Mouse (Mus musculus) layer of hippocampus, adult 2 months (tissue): ENCODE results near the gene Kdf1. TPM values are rescaled to one million over a fixed set of nuclear protein-coding genes. Genes with fewer than 3 reads are reported as not detected.
A peak's percentile ranks its signal among the peaks of the same experiment; 100 is the strongest.

Experiments
- DNase-seq, 2 experiments: peaks; one replicate each; pipeline ENCODE4 v3.0.0; 2022; ENCODE audit warnings: low spot score in 2 of 2
- H3K27ac ChIP-seq: fragments of 200-600 bp; 2 replicates; pipeline ENCODE4 v1.8.1; 2022
- H3K4me3 ChIP-seq: fragments of 200-600 bp; 2 replicates; pipeline ENCODE4 v1.8.1; 2022; ENCODE audit warnings: mild to moderate bottlenecking
- CTCF ChIP-seq: fragments of 200-600 bp; conservative IDR thresholded peaks from 2 replicates; pipeline ENCODE4 v1.8.1; 2022; ENCODE audit warnings: antibody characterized with exemption, mild to moderate bottlenecking, moderate library complexity
- total RNA-seq, 2 experiments: library from RNA; stranded (reverse); gene quantifications; 2 replicates each; pipeline ENCODE4 v1.2.3; 2021

Kdf1 gene
- total RNA-seq, 2 experiments from 2014 or later = 0.34 TPM; not detected in 1

DNA sequence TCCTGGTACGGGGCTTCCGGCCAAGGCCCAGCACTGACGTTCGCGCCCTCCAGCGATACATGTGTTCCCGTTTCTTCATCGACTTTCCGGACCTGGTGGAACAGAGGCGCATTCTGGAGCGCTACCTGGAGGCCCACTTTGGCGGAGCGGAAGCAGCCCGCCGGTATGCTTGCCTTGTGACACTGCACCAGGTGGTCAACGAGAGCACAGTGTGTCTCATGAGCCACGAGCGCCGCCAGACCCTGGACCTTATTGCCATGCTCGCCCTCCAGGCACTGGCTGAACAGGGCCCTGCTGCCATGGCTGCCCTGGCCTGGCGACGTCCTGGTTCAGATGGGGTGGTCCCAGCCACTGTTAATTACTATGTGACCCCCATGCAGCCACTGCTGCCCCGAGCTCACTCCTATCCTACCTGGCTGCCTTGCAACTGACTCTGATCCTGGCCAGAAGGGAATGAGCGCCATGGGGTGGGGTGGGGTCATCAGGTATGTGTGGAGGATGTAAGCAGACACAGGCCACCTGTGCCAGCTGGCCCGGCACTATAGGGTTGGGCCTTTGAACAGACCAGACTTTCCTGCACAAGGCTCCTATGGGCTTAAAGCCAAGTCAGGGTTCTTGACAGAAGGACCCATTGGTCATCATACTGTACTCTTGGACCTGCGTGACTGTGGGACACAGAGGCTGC, 31.9 kb upstream of the Kdf1 start:
- Histone ChIP-seq H3K27ac (no peak overlapping the region), H3K4me3 (no peak overlapping the region)
- no peak for TF ChIP-seq CTCF
- DNase-seq = no peak

DNA sequence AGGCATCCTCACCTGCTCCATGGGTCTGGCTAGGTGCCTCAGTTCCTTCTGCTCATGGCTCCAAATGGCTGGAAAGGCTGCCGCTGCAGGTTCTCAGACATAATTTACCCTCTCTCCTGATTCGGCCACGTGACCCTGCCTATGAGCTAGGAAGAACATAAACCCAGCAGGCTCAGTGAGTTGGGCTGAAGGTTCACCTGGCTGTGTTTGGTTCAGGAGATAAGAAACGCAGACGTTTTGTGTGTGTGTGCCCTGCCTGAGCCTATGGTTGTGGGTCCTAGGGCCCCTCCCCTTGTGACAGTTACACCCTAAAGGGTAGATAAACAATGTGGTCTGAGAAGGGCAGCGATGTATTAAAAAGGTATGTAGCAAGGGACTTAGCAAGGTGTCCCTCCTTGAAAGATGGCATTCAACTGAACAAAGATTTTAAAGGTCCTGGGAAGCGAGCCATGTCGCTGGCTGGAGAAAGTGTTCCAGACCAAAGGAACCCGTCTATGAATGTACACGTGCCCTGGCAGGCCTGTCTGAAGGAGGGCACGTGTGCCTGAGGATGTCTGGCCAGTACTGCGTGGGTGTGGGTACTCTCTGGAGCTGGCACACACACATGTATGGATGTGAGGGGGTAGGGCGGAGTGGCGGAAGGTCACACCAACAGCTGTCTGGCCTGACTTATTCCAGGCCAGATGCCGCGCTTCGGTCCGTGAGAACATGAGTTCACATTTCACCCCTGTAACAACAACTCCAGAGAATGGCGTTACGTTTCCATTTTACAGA, 30.0 kb upstream of the Kdf1 start:
- H3K4me3 ChIP-seq = no peak overlapping the region
- H3K27ac ChIP-seq = no peak overlapping the region

GRCm38 (mm10) chr4:133489489-133490245, 29.1 kb upstream of the Kdf1 start:
- DNase-seq = no peak
- H3K4me3 ChIP-seq = no peak overlapping the region
- TF ChIP-seq CTCF = no peak
- H3K27ac ChIP-seq = no peak overlapping the region

More for the DNA sequence above, 30.0 kb upstream of the Kdf1 start:
- no peak for DNase-seq
- TF ChIP-seq CTCF = no peak

- no peak overlapping the region for H3K27ac ChIP-seq
- no peak overlapping the region for H3K4me3 ChIP-seq
- no peak for DNase-seq
- TF ChIP-seq CTCF = no peak
These were observed 27.0 kb upstream of the Kdf1 start for GRCm38 (mm10) chr4:133491800-133492199.

GRCm38 (mm10) chr4:133493895-133494294, 24.9 kb upstream of the Kdf1 start:
- Histone ChIP-seq H3K4me3 (peak overlapping the region; percentile 54), H3K27ac (no peak overlapping the region)
- TF ChIP-seq CTCF = no peak
- no peak for DNase-seq

- DNase-seq = peak; percentile 73 to 89
- peak; percentile 98 for TF ChIP-seq CTCF
- H3K4me3 ChIP-seq = peak overlapping the region; percentile 54
- no peak overlapping the region for H3K27ac ChIP-seq
These were observed 24.3 kb upstream of the Kdf1 start for GRCm38 (mm10) chr4:133494432-133494831.

- Histone ChIP-seq H3K4me3 (no peak overlapping the region; the same call in 1 of the 2 replicates), H3K27ac (no peak overlapping the region)
- no peak; the same call in none of the 2 replicates for TF ChIP-seq CTCF
- DNase-seq = no peak
These were observed 23.9 kb upstream of the Kdf1 start for GRCm38 (mm10) chr4:133494867-133495266.

DNA sequence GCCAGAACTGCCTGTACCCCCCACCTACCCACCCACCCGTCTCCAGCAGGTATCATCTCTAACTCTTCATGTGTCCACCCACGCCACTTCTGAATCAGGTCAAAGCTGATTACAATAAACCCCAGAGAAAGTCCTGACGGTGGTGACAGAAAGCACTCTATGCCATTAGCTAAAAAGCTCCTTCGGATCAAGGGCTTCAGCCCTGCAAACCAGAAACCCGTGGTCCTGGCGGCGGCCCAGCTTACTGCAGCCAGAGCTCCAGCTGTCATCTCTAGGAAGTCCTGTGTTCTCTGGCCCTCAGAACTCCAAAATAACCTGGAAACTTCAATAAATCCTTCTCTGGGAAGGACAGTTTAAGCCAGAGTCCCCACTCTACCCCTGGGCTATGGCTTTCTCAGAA, 23.1 kb upstream of the Kdf1 start:
- peak; percentile 43 for TF ChIP-seq CTCF
- DNase-seq = no peak
- no peak overlapping the region; the same call in 1 of the 2 replicates for H3K27ac ChIP-seq
- peak overlapping the region; percentile 70 for H3K4me3 ChIP-seq

DNA sequence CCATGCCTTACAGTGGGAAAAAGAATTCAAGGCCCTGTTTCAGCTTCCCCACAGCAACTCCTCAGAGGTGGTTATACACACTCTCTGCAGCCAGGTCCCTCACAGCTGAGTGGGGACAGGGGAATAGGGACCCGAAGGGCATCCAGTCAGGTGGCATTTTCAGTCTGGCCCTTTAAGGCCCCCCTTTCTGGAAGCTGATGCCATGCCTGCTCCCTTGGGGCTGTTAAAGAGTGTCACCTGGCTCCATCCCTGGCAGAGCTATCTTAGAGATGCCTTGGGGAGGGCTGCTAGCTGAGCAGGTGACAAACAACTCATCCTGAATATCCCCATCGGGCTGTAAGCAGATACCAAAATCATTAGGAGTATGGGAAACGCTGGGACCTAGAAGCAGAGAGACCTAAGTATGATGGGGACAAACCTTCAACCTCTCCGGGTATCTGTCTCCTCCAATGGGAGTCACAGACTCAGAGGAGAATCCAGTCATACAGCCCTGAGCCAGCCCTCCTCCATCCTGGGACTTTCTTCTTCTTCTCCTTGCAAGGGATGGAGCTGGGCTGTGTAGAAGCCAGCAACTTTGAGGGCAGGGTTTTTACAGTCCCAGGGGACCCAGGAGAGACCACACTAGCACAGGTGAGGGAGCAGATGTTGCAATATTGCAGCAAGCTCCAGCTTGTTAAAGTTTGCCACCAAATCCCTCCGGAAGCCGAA, 21.9 kb upstream of the Kdf1 start:
- TF ChIP-seq CTCF = no peak
- H3K27ac ChIP-seq = peak overlapping the region; percentile 86
- peak overlapping the region; percentile 70 for H3K4me3 ChIP-seq
- no peak for DNase-seq

DNA sequence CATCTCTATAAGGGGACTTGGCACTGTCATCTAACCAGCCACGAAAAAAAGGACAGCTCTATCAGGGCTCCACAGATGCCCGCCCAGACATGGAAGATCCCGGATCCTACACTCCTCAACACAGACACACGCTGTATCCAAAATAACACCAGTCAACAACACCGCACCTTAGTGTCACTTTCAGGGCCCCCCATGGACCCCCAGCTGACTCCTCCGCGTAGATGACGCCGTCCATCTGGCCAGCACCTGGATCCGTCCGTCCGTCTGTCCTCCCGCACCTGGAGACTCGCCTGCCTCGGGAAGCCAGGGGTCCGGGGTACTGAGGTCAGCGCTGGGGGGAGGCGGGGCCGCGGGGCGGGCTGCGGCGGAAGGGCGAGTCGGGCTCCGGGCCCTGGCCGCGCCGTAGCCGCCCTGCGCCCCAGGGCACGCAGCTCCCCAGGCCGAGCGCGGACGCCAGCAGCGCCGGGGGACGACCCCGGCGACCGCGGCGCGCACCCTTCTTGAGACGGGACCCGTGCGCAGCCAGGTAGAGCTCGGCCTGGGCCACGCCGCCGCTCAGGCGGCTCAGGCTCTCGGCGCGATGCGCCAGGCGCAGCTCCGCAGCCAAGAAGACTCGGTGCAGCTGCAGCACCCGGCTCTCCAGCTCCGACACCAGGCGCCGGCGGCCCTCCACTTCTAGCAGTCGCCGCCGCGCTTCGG, 21.2 kb upstream of the Kdf1 start:
- no peak for TF ChIP-seq CTCF
- peak overlapping the region; percentile 86 for H3K27ac ChIP-seq
- DNase-seq = no peak
- peak overlapping the region; percentile 70 for H3K4me3 ChIP-seq

- DNase-seq = peak; percentile 83 to 89
- peak within 1 kb of the TSS; percentile 86 for H3K27ac ChIP-seq
- H3K4me3 ChIP-seq = peak within 1 kb of the TSS; percentile 70
- TF ChIP-seq CTCF = no peak
These were observed 20.5 kb upstream of the Kdf1 start, which contains the start of gene Trnp1 for GRCm38 (mm10) chr4:133498160-133498724. Trnp1 (minus strand) TSS chr4:133498550.

DNA sequence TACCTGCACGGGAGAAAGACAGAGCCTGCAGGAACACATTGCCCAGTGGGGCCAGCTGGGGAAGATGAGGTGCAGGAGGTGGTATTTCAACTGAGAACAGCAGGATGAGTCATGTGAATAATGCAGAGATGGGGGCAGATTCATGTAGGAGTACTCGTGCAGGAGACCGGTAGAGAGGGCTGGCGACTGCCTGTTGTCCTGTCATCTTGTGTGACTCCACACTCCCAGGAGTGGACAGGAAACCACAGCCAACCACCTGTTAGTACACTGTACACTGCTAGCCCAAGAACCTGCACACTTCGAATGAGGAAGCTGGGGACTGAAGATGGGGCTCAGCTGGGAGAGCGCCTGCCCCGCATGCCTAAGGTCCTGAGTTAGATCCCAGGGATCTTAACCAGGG, 17.2 kb upstream of the Kdf1 start:
- TF ChIP-seq CTCF = no peak
- Histone ChIP-seq H3K27ac (no peak overlapping the region), H3K4me3 (no peak overlapping the region)
- DNase-seq = no peak
